Mouse (Mus musculus) CD4-positive, CD25-positive, alpha-beta regulatory T cell, adult 4 months (primary cell): Measurements from ENCODE around the gene Fbxo34. TPM values are rescaled to one million over a fixed set of nuclear protein-coding genes. Genes with fewer than 3 reads are reported as not detected.
A peak's percentile ranks its signal among the peaks of the same experiment; 100 is the strongest.

Experiments used
- ATAC-seq: one replicate; pipeline ENCODE4 v1.8.0; 2017
- polyA plus RNA-seq, 2 experiments: library from polyadenylated mRNA; unstranded; fragments of 100-300 nt; shearing (Covaris generic); gene quantifications; one replicate each; pipeline ENCODE4 v1.2.1; 2017

The Fbxo34 gene
- polyA plus RNA-seq, 2 experiments from 2014 or later = 9.5 to 16.1 TPM

DNA sequence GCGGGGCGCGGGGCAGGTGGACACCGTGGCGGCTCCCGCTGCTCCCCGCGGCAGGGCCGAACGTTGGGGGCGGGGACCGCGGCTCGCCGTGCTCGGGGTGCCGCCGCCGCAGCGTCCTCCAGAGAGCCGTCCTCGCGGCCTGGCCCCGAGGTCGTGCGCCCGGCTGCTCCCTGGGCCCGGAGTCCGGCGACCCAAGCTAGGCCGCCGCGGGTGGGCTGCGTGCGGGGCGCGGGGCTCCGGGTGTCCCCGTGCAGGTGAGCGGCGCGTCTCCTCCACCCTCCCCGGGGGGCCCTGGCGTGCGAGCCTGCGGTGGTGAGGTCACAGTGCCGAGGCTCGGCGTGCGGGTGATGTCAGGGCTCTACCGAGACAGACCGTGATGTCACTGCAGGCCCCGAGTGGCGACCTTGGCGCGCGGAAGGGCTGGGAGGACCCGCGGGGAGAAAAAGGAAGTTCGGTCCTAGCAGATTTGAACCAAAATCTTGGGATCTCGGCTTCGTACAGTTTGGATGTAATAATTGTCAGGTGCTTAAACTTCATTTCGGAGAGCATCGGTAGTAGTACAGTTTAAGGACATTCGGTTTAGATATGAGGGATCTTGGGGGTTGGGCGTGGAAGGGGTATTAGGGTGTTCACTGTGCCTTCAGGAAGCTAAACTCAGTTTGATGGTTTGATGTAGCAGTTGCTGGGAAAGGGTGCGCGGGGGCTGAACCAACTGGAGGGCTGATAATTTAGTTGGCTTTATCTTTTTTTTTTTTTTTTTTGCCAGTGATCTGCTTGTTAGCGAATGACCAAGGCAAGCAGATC lies 22.7 kb downstream of the Fbxo34 start:
- peak; percentile 74 for ATAC-seq

DNA sequence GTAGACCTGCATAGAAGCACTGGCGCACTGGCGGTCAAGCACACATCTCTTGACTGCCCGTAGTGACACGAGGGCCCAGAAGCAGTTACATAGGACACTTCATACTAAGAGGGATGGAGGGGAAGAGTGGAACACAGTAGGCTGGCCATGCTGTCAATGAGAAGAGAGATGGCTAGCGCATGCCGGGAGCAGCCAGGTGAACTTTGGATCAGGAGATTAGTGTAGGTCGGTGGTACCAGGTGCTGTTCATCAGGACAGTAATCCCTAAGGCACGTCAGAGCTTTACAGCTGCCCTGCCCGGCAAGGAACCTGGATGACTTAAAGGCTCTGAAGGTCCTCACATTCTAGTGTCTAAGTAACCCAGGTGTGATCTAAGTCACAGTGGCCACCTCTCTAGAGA lies 23.7 kb downstream of the Fbxo34 start:
- ATAC-seq = no peak

DNA sequence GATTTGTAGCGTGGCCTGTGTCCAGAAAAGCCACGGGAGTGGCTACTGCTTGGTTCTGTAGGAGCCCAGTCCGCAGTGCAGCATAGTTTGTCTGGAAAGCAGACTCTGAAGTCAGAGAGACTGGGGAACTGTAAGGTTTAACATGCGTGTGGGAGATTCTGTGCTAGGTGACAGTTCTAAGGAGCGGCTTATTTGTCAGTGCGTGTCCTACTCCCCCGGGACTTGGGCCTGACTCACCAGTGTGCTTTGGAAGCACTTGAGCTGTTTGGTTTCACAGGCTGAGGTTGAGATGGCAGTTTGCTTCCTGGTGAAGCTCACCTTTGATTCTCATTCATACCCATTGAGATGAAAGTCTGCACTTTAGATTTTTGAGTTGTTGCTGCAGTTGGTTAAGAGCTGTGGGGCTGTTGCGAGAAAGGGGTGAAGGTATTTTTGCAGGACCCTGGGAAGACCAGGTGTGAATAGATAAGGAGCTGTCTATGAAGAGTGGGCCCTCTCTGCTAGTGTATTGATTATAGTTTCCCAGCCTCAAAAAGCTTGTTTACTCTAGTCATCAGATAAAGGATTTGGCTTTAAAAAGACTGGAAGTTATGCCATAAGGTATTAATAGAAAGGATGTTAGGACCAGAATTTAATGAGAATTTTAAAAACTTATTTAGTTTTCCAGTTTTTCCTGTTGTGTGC lies 24.5 kb downstream of the Fbxo34 start:
- no peak for ATAC-seq

DNA sequence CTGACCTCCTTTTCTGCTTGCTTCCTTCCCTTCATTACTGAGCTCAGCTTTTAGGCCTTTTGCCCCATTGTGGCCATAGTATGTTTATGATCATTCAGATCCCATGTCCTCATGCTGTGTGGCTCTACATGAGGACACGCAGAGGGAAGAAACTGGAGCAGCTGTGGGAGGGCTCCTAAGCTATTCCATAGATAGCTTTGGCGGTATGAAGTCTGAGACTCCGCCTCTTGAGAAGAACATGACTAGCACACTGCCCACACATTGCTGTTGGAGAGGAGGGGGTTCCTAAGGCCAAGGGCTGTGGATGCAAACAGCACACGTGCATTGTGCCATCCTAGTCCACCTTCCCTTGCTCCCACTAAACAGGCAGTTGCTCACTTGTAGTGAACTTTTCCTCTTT lies 26.0 kb downstream of the Fbxo34 start:
- no peak for ATAC-seq

DNA sequence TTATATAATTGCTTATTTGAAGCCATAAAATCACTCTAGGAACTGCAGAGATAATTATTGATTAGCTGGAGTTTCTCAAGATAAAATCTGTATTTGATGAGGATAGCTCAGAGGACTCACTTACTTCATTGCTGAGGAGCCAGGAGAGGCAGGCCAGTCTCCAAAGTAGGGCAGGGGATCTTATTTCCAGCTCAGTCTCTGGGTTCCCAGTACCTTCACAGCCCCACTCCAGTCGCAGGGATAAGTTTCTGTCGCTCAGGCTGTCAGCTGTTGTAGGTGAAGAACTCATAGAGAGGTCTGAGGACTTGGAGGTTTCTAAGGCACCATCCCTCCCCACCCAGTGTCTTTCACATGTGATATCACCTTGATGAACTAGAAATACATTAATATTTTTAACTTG lies 27.5 kb downstream of the Fbxo34 start:
- no peak for ATAC-seq

DNA sequence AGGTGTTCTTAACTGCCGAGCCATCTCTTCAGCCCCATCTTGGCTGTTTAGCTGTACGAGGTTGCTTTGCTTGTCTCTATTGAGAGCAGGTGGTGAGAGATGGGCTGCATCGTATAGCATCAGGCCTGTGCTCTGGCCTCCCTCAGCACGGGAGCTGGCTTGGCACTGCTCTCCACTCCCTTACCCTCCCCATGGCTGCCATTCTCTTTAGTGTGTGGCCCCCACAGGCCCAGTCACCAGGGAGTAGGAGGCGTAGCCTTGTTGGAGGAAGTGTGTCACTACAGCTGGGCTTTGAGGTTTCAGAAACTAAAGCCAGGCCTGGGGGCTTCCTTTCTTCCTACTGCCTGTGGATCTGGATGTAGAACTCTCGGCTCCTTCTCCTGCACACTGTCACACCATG lies 32.0 kb downstream of the Fbxo34 start:
- no peak for ATAC-seq

DNA sequence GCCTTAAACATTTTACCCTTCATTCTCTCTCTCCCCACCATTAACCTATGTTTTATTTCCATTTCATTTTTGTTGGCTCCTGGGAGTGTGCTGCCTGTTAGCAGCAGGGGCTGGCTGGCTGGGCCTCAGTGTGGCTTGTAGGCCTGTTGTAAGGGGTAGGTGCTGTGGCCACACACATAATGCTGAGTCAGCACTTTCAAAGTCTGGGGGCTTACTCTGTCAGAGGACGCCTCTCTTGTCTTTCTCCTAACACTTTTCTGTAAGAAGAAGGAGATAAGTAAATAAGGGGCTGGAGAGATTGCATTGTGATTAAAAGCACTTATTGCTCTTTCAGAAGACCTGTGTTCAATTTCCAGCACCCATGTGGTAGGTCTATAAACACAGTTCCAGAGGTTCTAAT lies 32.9 kb downstream of the Fbxo34 start:
- ATAC-seq = no peak

DNA sequence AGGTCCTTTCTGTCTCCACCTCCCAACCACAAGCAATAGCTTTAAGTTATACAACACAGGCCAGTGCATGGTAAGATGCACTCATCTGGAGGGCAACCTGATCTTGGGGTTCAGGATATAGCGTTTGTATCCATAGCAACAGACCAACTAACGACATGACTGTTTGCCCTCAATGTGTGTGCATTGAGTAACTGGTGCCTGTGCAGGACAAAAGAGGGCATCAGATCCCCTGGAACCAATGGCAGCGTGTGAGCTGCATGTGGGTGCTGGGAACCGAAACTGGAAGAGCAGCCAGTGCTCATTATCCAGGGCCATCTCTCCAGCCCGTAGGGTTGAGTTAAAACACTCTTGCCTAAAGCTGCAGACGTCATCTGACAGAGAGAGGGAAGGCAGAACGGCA lies 38.5 kb downstream of the Fbxo34 start:
- ATAC-seq = no peak

DNA sequence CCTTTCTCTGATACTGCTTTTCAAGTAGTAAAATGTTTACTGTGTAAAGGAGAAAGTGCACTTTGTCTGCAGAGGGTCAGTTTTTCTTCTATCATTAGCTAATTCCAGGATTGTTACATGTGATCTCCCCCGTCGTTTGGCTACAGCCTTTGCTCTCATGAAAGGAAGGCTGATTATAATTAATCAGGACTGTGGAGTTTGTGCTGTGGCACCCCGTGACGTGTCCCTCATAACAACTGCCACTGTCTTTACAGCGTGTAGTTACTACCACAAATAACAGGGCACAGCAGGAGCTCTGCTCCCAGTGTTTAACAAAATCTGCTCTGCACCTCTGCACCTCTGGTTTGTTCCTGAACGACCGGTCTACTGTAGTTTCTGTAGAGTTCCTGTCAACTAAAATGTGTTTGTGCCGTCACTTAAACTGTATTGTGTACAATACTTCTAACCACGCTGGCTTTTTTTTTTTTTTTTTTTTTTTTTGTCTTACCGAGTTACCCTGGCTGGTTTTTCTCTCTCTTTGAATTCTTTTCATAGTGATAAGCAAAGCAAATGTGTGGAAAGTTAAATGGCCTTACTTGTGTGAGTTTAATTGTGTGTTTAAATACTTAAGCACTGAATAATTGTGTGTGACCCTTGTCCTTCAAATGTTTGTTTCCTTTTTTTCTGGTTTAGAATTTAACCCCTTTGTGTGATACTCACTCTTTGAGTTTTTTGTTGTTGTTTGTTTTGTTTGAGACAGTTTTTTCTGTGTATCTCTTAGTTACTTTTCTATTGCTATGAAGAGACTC lies 39.3 kb downstream of the Fbxo34 start:
- no peak for ATAC-seq

DNA sequence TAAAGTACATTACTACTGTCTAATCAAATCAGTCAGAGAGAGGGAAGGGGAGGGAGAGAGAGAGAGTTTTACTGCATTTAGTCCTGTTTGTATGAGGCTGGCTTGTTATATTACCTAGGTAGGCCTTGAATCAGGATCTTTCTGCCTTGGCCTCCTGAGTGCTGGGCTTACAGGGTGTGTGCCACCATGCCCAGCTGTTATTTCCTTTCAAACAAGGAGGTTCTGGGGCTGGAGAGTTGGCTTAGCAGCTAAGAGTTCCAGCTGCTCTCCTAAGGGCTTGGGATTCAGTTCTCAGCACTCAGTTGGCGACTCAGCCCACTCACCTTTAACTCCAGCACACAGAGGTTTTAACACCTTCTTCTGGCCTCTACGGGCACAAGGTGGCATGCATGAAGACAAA lies 40.5 kb downstream of the Fbxo34 start:
- no peak for ATAC-seq

DNA sequence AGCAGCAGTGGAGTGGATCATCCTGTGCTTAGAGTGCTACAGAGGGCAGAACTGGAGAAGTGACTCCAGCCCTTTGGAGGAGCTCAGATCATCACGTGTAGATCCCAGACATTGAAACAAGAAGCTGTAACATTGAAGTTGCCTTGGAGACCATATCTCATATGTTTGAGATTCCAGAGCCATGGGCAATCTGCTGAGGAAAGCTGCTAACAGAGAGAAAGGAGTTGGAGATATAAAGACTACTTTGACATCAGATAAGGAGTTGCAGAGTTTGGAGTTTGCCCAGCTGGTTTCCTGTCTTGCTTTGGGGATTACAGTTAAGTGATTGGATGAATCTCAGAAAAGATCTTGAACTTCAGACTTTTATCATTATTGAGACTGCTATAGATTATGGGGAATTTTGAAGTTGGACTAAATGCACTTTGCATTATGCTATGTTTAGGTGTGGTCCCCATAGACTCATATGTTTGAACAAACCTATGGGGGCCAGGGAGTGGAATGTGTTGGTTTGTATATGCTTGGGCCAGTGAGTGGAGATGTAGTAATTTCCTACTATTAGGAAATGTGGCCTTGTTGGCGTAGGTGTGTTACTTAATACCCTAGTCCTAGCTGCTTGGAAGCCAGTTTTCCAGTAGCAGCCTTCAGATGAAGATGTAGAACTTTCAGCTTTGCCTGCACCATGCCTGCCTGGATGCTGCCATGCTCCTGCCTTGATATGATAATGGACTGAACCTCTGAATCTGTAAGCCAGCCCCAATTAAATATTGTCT lies 43.6 kb downstream of the Fbxo34 start:
- no peak for ATAC-seq

DNA sequence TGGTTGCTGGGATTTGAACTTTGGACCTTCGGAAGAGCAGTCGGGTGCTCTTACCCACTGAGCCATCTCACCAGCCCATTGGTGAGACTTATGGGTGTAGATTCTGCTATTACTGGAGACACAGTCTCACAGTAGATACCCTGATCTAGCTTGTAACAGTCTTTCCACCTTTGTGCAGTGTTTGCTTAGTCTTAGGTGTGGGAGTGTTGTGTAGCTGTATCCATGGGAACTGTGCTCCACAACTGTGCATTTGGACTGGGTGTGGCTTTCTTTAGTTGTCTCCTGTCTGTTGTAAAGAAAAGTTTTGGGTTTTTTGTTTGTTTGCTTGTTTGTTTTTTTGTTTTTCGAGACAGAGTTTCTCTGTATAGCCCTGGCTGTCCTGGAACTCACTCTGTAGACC lies 45.7 kb downstream of the Fbxo34 start:
- ATAC-seq = no peak

DNA sequence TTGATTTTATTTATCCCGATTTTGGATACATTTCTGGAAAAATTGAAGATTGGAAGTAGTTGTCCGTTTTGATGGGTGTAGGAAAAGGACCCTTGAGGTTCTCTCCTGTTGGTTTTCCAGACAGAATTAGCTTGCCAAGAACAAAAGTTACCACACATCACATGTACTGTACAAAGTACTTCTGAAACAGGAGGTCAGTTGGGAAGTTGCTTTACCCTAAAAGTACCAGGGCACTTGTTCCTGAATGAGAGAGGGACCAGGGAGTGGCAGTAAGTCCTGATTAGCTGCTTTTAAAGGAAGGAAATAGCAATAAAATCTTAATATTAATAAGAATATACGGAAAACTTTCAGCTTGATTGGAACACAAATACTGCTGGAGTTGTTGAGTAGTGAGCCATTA lies 46.9 kb downstream of the Fbxo34 start:
- no peak for ATAC-seq

DNA sequence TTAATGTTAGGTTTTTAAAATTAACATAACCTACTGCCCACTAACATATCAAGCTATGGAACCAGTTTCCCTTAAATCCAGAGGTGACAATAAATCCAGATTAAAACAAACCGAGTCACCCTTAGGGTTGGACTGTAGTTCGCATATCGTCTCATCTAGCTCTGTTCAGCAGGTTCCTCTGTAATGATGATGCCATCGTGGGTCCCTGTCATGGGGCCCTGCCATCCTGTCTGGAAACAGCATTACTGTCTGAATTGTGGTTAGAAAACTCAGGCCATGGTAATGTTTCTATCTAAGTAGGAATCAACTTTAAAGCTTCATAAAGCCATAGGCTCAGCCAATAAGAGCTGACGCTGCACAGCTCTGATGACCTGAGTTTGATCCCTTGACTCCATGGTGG lies 48.4 kb downstream of the Fbxo34 start:
- no peak for ATAC-seq

DNA sequence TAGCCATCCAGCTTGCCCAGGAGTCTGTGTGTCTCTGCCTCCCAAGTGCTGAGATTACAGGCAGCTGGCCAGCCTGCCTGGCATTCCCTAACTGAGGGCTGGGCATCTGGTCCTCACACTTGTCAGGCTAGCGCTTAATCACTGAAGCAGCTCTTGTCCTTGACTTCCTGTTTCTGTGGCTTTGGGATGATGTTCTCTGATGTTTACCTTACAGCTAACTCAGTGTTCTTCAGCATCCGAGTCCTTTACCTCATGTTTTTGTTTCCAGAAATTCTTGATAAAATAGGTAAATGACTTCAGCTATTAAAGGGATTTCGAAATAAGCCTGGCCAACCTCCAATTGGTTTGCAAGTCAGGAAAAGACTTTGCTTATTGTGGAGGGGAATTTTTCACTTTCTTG lies 53.8 kb downstream of the Fbxo34 start:
- ATAC-seq = no peak

DNA sequence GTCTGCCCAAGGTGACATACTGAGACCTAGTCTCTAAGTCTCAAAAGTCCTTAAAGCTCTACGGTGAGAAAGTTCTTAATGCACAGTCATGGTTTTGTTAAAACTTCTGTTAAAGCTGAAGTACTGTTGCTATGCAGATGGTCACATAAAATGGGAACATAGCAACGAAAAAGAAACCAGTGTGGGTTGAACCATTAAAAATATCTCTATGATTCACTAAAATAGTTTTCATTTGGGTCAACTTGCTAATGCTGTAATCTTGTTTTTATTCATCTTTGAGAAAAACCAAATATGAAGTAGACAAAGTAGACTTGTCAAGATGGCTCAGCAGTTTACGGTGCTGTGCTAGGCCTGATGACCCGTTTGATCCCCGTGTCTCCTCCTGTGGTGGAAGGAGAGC lies 56.5 kb downstream of the Fbxo34 start:
- ATAC-seq = no peak

DNA sequence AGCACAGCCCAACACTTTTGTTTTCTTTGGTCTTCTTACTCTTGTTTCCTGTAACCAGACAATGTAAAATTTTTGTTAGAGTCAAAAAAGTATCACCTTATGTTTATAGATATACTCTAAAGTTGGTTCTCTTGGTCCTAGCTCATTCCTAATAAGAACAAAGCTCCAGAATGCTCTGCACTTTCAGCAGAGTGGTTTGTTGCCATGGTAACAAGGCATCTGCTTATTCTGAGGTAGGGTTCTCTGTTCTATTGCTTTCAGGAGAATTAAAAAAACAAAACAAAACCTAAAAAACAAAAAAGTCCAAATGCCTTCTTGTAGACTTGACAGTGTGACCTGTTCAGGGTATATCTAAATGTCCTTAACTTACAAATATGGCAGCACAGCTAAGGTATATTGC lies 57.8 kb downstream of the Fbxo34 start:
- no peak for ATAC-seq

DNA sequence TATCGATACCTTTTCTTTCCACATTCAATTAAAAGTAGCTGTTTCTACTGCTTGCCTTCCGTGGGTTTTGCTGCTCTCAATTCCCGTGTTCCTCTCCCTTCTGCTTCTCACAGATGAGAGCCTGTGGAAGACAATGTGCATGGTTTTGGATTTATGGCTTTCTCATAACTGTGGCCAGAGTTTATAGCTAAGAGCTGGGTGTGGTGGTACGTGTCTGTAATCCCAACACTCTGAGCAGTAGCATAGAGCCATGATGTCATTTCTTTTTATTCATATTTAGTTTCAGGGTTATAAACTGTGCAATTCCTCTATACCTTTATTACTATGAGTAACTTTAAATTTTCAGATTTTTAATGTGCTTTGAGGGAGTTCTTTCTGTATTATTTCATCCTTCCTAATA lies 60.0 kb downstream of the Fbxo34 start:
- no peak for ATAC-seq

DNA sequence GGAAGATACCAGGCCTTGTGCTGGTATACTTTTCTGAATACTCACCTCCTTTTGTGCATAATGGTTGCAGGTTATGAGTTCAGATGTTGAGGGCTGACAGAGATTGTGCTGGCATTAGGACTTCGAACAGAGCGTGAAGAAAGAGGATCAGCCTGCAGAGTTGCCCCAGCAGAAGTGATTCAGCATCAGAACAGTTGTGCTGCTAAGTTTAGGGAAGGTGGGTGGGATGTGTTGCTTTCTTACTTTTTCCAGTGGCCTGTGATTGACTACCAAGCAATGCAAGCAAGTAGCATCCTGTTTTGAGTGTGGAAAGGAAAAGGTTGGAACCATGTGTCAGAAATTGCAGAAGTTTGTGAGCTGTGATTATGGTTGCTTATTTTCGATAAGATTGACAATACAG lies 63.4 kb downstream of the Fbxo34 start:
- no peak for ATAC-seq

DNA sequence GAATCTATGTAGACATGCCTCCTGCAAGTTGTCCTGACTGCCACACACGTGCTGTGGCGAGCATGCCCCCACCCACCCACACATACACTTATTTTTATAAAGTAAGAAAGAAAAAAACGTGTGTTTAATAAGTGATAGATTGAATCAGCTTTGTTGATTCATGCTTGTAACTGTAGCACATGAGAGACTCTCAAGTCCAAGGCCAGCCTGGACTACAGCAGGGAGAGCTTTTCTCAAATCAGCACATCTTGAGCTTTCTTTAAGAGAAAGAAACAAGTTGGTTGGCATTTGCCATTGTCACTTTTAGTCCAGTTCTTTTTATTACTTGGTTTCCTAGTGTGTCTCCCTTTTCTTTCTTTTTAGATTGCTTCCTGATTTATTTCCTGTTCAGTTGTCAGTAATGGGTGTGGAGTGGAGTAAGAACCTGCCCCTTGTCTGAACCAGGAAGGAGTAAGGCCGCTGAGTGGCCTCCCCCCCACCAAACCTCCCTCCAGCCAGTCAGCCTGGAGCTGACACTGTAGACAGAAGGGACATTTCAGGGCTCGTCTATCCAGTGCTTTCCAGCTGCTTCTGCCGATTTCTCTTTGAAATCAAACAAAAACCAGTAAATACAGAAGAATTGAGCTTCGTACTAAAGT lies 64.7 kb downstream of the Fbxo34 start:
- peak; percentile 58 for ATAC-seq

DNA sequence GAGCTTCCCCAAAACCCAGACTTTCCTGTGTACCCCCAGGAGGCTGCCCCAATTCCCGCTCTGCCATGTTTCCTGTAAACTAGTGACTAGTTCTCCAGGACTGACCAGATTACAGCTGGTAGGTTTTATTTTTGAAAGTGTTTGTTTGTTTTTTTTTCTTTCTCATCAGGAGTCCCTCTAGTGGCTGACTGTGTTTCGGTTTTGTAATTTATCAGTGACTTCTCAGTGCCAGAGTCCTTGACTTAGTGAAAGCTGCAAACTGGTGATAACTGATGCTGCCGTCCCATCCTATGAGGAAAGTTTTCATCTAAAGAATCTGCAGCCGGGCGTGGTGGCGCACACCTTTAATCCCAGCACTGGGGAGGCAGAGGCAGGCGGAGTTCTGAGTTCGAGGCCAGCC lies 65.4 kb downstream of the Fbxo34 start:
- ATAC-seq = no peak

DNA sequence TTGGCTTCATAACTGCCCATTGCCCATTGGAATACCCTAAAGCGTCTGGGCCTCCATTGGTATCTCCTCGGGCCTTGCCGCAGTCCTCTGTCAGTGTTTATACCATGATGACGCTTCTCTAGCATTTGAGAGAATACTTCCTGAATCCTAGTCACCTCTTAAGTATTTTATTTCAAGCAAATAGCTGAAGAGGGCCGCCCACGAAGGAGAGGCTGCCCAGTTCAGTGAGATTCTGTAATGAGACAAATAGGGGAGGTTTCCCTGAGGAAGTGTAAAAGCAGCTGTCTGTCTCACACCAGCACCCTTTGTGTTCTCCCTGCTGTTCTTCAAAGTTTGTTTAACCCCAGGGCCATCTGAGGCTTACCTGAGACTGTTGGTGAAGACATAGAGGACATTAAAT lies 66.5 kb downstream of the Fbxo34 start:
- no peak for ATAC-seq
